Mouse (Mus musculus): ENCODE results near the gene Nkain4.

Gene Nkain4

DNA sequence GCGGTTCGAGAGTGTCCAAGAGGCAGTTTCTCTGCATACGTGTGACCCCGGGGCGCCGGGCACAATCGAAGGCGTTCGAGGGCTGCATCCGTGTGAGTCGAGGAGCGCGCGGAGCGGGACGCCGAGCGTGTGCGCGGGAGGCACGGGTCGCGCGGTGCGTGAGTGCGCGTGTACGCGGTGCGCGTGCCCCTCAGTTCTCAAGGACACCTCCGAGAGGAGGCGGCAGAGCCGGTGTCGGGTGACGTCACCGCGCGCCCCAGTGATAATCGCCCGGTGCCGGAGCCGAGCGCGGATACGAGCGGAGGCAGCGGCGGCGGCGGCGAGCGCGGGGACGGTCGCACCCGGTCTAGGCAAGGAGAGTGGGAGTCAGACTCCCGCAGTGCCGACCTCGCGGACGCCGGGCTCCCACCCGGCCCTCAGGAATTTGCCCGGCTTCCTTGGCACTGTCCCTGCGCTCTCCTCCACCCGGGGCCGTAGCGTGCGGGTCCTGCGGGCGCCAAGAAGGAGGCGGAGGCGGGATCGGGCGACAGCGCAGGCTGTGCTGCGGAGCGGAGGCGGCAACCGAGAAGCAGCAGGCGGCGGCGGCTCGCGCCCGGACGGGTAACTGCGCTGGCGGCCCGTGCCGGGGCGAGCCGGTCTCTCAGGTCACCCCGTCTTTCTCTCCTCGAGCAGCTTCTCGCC lies 61.5 kb downstream of the Nkain4 start:
- DNase-seq = no peak

DNA sequence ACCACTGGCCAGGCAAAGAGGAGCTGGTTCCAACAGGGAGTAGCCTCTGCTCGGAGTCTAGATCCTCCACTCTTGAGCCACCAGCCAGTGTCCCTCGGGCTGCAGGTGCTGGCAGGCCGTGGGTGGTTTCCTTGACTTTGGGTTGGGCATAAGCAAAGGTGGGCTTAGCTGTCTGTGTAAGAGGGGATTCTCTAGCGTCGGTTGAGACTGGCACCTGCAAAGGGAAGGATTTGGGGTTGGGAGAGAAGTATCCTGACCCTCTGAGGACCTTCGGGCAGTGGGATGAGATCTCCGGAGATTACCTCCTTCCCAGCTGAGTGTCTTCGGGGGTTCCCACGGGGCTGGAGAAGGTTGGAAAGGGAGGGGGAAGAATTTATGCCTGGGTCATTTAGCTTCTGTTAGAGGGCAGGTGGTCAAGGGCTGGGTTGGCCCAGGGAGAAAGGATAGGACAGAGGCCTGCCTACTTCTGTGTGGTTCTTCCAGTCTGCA lies 62.6 kb downstream of the Nkain4 start:
- no peak for DNase-seq

DNA sequence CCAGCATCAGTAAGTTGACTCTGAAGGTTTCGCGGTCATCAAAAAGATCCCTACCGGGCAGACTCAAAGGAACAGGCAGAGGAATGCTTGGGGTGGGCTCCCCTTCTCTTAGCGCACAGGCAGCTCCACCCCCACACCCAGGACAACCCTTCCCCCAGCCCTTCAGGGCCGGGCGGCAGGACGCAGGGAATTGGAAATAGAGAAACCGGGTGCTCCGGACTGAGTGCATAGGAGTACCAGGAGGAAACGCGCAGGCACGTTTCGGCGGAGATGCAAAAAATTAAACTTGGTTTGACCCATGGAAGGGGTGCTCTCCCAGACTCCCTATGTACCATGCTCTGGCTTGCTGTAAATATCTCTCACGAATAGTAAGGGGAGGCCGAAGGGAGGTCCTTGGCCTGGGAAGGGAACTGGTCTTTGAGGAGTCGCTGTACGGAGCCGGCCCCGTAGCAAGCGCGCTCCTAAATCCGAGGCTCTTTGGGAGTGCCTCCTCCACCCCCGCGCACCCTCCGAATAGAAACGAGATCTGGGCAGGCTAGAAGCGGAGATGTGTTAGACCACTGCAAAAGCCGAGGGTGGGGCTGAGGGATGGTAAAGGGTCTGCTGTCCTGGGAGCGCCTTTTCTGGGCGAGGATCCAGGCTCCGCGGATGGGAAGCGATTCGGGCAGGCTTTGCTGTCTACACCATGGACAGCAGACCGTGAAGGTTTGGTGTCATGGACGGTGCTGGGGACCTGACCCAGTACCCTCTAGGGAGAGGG lies 63.2 kb downstream of the Nkain4 start:
- DNase-seq = no peak

DNA sequence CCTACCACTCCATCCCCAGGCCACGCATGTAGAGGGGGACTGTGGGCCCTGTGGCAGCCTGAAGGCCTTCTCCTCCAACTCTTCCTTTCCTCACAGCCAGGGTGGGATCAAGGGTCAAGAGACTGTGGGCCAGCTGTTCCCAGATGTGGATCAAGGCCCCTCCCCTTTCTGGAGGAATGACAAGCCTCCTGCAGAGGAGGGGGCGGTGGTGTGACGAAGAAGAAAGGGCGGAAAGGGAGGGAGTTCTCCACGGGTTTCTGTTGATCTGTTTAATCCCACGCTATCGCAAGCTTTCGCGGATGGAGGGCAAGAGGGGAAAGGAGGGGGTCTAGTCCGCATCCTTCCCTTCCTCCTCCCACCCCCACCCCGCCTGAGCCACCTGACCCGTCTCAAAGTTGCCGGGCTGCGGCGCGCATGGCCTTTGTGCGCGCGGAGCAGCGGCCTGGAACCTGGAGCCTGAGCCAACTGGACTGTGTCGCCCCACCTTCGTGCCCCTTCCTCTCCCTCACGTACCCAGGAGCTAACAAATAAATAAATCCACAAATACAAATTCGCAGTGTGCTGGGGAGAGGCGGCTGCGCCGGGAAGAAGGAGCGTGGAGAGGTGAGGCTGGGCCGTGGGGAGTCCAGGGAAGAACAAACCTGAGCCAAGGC lies 64.0 kb downstream of the Nkain4 start:
- no peak for DNase-seq

DNA sequence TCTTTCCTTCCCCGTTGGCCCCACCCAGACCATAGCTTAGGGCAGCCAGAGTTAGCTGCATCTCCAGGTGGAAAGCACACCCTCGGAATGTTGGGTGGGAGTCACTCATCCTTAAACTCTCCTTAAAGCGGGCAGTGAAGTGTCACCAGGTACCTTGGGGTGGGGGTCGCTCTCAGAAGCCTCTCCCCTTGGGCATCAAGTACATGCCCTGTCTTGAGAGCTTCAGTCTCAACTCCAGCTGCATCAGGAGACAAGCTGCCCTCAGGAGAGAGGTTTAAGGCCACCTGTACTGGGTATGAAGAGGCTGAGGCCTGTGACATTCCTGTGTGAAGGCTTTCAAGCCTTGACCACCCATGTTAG lies 64.6 kb downstream of the Nkain4 start:
- DNase-seq = no peak

DNA sequence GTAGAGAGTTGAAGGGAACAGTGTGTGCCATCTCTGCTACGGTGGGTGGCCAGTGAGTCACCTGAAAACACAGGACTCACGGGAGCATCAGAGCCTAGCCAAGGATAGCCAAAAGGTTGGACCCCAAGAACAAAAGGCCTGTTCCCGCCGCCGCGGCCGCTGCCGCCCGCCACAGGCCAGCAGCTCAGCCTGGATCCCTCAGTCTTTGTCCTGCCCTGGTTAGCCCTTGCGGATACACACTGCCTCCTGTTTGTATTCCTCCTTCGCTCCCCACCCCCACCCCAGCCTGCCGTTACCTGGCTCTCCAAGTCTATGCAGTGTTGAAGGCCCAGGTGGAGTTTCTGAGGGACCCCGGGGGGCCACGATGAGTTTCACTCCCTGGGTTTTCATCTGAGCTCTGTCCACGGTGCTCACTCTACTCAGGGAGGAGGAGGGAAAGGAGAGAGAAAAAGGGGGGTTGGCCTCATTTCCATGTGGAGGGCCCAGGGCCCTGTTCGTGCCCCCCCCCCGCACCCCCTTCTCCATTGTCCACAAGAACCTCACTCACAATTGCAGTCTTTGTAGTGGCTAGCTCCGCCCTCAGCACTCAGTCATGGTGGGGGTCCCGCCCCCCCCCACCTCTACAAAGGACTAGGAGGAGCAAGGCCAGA lies 65.1 kb downstream of the Nkain4 start:
- no peak for DNase-seq

DNA sequence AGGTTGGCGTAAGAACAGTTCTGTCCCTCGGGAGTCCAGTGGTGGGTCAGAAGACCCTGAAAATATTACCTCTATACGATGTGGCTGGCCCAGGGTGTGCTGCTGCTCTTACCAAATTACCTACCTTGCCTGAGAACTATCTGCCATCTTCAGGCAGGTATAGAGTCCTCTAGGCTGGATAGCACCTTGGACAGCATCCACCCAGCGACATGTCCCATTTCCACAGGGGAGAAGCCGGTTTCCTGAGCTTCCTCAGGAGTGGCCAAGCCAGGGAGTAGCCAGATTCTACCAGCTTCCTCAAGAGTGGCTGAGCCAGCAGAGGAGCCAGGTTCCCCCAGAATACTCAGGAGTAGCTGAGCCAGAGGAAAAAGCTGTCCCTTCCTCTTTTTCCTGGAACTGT lies 69.2 kb downstream of the Nkain4 start:
- no peak for DNase-seq

All from lung, postnatal 10 days (tissue).